Mouse (Mus musculus) spleen, postnatal 14 days (tissue): ENCODE data around the gene Gm47189.
A peak's percentile ranks its signal among the peaks of the same experiment; 100 is the strongest.
"Not testable (repeated sequence)": the region's sequence is repeated elsewhere in the genome, so short reads cannot be mapped to it uniquely, and the experiment has no call there.

Source experiments
- DNase-seq, 2 experiments: peaks; one replicate each; pipeline ENCODE4 v3.0.0; 2021 to 2022; ENCODE audit warnings: low spot score in 2 of 2

Gm47189 gene

GRCm38 (mm10) chr14:41772341-41772740 lies at the start of gene Gm47189:
Gene Gm47189 (minus strand): TSS chr14:41772441.
- DNase-seq, result not testable (repeated sequence)

DNA sequence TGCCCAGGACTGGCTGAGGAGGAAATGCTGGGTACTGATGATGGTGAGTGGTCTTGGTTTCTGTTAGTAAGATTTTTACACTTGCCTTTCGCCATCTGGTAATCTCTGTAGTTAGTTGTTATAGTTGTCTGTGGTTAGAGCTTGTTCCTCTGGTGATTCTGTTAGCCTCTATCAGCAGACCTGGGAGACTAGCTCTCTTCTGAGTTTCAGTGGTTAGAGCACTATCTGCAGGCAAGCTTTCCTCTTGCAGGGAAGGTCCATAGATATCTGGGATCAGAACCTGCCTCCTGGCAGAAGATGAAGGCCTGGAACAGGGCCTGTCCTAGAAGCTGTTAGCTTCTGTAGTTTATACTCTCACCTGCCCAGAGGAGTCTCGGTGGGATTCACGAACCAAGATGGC lies 16.3 kb downstream of the Gm47189 start:
- peak in 1 of 2 experiments; percentile 0 for DNase-seq

DNA sequence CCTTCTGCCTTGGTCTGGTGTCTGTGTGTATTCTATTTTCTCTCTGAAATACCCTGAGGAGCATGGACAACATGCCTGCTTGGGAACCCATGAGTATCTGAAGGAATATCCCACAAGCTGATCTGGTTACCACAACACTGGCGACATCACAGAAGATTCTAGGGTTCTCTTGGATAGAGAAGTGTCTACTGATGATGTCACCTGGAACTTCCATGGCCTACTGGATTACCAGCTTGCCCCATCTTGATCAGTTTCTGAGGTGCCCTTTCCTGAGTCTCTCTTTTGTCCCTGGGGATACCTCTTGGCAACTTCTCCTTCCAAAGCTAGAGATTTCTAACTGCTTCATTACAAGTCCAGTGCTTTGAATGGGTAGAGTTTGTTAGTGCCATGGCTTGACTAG lies 21.7 kb downstream of the Gm47189 start, which contains the start of gene Gm7929:
TSS of gene Gm7929 (minus strand) at position 101 of the 400 bp plus-strand sequence.
- DNase-seq, result not testable (repeated sequence)

DNA sequence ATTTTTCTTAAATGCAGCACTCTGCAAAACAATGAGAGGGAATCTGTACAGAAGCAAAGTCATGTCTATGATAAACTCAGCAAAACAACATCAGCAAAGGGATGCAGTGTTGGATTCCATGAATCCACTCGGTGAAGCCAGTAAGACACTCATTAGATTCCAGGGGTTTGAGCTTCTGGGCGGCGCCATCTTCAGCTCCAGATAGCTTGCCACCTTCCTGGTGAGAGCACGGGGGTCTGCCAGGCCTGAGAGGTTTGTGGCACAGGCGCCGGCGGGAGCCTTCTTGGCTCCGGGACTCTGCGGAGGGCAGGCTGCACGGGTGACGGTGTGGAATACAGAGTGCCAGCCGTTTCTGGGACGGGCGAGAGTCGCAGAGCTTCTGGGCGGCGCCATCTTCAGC lies 48.8 kb downstream of the Gm47189 start:
- not testable (repeated sequence) for DNase-seq

- not testable (repeated sequence) for DNase-seq
Measured at GRCm38 (mm10) chr14:41717180-41717579, 55.1 kb downstream of the Gm47189 start.
